Mouse (Mus musculus): ENCODE measurements around the gene Nod2. TPM values are rescaled to one million over a fixed set of nuclear protein-coding genes. Genes with fewer than 3 reads are reported as not detected.

Nod2 gene
- total and polyA plus RNA-seq, 3 experiments = 0.22 to 0.50 TPM; not detected in 1

DNA sequence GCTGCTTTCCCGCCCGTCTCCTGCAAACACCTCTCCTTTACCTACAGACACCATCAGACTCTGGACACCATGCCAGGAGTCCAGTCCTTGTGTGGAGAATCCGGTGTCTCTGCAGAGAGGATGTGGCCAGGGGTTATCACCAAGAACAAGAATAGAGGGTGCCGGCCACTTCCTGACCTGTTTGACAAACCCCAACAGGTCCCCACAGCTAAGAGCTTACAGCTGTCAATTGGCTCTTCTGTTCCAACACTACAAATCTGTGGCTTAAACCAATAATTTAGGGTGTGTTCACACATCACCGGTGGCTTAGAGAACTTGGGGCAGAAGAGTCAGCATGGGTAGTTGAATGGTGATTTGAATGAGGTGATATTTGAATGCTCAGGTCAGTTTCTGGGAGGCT, 28.5 kb upstream of the Nod2 start:
- H3K36me3 ChIP-seq (ENCODE audit: control insufficient read depth in 1 of 2, insufficient read depth in 2 of 2, low read length in 2 of 2) = no peaks in the 10 kb centered on the region
- H3K4me1 ChIP-seq (ENCODE audit: control insufficient read depth in 1 of 2, insufficient read depth in 2 of 2, low read length in 2 of 2) = no peaks in the 10 kb centered on the region
- no peaks in the 10 kb centered on the region for H3K9me3 ChIP-seq (replicated peaks; ENCODE audit: insufficient read depth, low read length)
- H3K9ac ChIP-seq (ENCODE audit: control insufficient read depth, low read depth, low read length, poor library complexity, severe bottlenecking) = no peak overlapping the region
- no peak for DNase-seq (ENCODE audit: low read depth, low spot score)
- no peak for TF ChIP-seq SMC3 (IDR thresholded peaks at IDR 0.05; ENCODE audit: low read depth, low read length)
- H3K4me3 ChIP-seq (ENCODE audit: control insufficient read depth in 1 of 2, insufficient read depth in 1 of 2, low read depth in 2 of 2, low read length in 2 of 2) = no peak overlapping the region
- H3K27me3 ChIP-seq (ENCODE audit: control insufficient read depth in 1 of 2, insufficient read depth in 2 of 2, low read length in 2 of 2) = no peaks in the 10 kb centered on the region
- no peaks in the 10 kb centered on the region for H3K79me2 ChIP-seq (ENCODE audit: control insufficient read depth, insufficient read depth, low read length, poor library complexity)
- H3K27ac ChIP-seq (ENCODE audit: control insufficient read depth, low read depth, low read length) = no peak overlapping the region

DNA sequence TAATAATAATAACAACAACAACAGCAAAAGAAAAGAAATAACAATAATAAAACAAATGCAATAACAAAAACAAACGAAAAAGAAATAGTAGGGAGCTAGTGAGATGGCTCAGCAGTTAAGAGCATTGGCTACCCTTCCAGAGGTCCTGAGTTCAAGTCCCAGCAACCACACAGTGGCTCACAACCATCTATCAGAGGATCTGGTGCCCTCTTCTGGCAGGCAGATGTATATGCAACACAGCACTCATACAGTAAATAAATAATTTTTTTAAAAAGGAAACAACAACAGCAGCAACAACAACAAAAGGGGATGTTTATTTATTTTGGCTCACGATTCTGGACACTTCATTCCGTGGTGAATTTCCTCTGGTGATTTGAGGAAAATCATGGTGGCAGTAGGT, 27.6 kb upstream of the Nod2 start:
- Histone ChIP-seq H3K9ac (ENCODE audit: control insufficient read depth, low read depth, low read length, poor library complexity, severe bottlenecking) (no peak overlapping the region), H3K4me3 (ENCODE audit: control insufficient read depth in 1 of 2, insufficient read depth in 1 of 2, low read depth in 2 of 2, low read length in 2 of 2) (no peak overlapping the region), H3K79me2 (ENCODE audit: control insufficient read depth, insufficient read depth, low read length, poor library complexity) (no peaks in the 10 kb centered on the region), H3K36me3 (ENCODE audit: control insufficient read depth in 1 of 2, insufficient read depth in 2 of 2, low read length in 2 of 2) (no peaks in the 10 kb centered on the region), H3K27ac (ENCODE audit: control insufficient read depth, low read depth, low read length) (no peak overlapping the region), H3K4me1 (ENCODE audit: control insufficient read depth in 1 of 2, insufficient read depth in 2 of 2, low read length in 2 of 2) (no peaks in the 10 kb centered on the region), H3K27me3 (ENCODE audit: control insufficient read depth in 1 of 2, insufficient read depth in 2 of 2, low read length in 2 of 2) (no peaks in the 10 kb centered on the region), H3K9me3 (replicated peaks; ENCODE audit: insufficient read depth, low read length) (no peaks in the 10 kb centered on the region)
- no peak for TF ChIP-seq POLR2AphosphoS5 (IDR thresholded peaks at IDR 0.05; ENCODE audit: borderline replicate concordance, low read depth, low read length)
- TF ChIP-seq TCF12 (IDR thresholded peaks at IDR 0.05; ENCODE audit: low read depth, low read length) = no peak
- TF ChIP-seq CHD2 (IDR thresholded peaks at IDR 0.05; ENCODE audit: low read length) = no peak
- TF ChIP-seq SMC3 (IDR thresholded peaks at IDR 0.05; ENCODE audit: low read depth, low read length) = 0 out of 2 replicates have a peak, but pooled peaks have one; percentile 17
- TF ChIP-seq GATA1 (IDR thresholded peaks at IDR 0.05; ENCODE audit: low read depth, low read length) = no peak
- TF ChIP-seq NRF1 (IDR thresholded peaks at IDR 0.05; ENCODE audit: insufficient read depth, low read depth, low read length, poor library complexity, severe bottlenecking) = no peak
- TF ChIP-seq USF2 (IDR thresholded peaks at IDR 0.05; ENCODE audit: borderline replicate concordance in 1 of 2, insufficient read depth in 1 of 2, low read depth in 1 of 2, low read length in 2 of 2) = no peak
- TF ChIP-seq BHLHE40 (IDR thresholded peaks at IDR 0.05; ENCODE audit: borderline replicate concordance, low read depth, low read length) = no peak
- TF ChIP-seq ZC3H11A (IDR thresholded peaks at IDR 0.05; ENCODE audit: low read depth, low read length) = peak; percentile 15; the same call in 1 of the 2 replicates
- no peak for TF ChIP-seq E2F4 (IDR thresholded peaks at IDR 0.05; ENCODE audit: borderline replicate concordance, low read depth, low read length)
- no peak for TF ChIP-seq MYB (IDR thresholded peaks at IDR 0.05; ENCODE audit: low read depth, low read length)
- no peak for TF ChIP-seq USF1 (IDR thresholded peaks at IDR 0.05; ENCODE audit: low read depth, low read length)
- no peak for TF ChIP-seq NELFE (IDR thresholded peaks at IDR 0.05; ENCODE audit: low read depth, low read length)
- no peak for TF ChIP-seq MYC (IDR thresholded peaks at IDR 0.05; ENCODE audit: low read depth, low read length)
- TF ChIP-seq CTCF (IDR thresholded peaks at IDR 0.05 in 2 of 3, conservative IDR thresholded peaks at IDR 0.05 in 1 of 3; ENCODE audit: control insufficient read depth in 1 of 3, insufficient read depth in 1 of 3, low read depth in 2 of 3, low read length in 3 of 3, poor library complexity in 1 of 3, severe bottlenecking in 1 of 3) = peak; percentile 27 to 33 (median 28)
- TF ChIP-seq MAZ (IDR thresholded peaks at IDR 0.05; ENCODE audit: low read depth, low read length) = no peak
- TF ChIP-seq ELF1 (IDR thresholded peaks at IDR 0.05; ENCODE audit: low read depth, low read length) = no peak
- peak; percentile 17 for TF ChIP-seq RAD21 (IDR thresholded peaks at IDR 0.05; ENCODE audit: low read depth, low read length)
- no peak for TF ChIP-seq KAT2A (conservative IDR thresholded peaks at IDR 0.05; ENCODE audit: low read depth, low read length)
- no peak for TF ChIP-seq EP300 (IDR thresholded peaks at IDR 0.05; ENCODE audit: low read depth in 1 of 2, low read length in 2 of 2)
- TF ChIP-seq MEF2A (IDR thresholded peaks at IDR 0.05; ENCODE audit: extremely low read depth, insufficient replicate concordance, low read depth, low read length, poor library complexity, severe bottlenecking) = no peak
- DNase-seq (ENCODE audit: low read depth, low spot score) = peak; percentile 45
